ENCODE assay signal across 16 mouse cellular contexts in the genomic region with DNA sequence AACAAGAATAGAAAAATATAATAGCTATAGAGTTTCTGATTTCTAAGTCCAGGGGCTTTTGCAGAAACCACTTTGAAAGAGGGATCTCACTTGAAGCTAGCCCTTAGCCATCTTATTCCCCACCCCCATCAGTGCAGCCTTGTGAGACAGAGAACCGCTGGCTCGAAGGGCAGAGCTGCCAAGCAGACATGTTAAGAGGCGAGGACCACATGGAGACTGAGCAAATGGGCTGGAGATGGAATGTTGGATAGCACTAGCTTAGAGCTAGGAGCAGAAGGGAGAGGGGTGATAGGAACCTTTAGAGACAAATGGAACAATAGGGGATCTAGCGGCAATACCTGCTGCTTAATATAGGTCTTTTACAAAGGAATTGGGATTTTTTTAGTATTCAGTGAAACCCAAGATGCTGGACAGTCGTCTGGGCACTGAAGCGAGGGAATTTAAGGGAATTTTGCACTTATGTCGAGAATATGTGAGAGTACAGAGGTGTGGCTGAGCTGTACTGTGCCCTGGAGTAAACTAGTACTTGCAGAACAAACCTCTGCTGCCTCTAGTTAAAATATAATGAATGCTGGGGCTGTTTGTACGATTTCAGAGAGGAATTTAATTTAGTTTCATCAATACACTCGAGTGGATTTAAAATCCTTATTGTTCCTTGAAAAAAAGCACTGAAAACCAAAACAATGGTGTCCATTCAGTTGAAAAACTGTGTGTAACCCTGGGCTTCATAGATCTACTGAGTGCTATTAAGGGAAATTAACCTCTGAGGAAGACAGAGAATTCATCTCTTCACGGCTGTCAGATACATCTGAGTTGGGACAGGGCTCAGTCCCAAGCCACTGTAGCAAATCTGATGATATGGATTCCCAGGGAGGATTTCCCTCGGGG.
DNase-seq lines count a peak whose midpoint lies in the region; ATAC-seq and TF ChIP-seq lines count a peak whose summit lies in the region.
"Had no signal": no experiment of that assay in that cellular context is flagged by ENCODE, and none has a peak within 500 bp of the region (broad histone marks: within the 10 kb centered on the region; RNA-seq: fewer than 3 reads in every experiment).

No protein-coding gene starts in this region.

- H3K9ac ChIP-seq in forebrain, embryonic 11.5 days (ENCODE audit: low read length): no peak overlapping the region
- H3K9ac ChIP-seq in forebrain, embryonic 14.5 days (ENCODE audit: low read length): no peak overlapping the region
- H3K9ac ChIP-seq in midbrain, postnatal 0 days (replicated peaks; ENCODE audit: low read length, poor library complexity, severe bottlenecking): no peak overlapping the region
- no peak overlapping the region for H3K9ac ChIP-seq in forebrain, embryonic 16.5 days (replicated peaks; ENCODE audit: low read depth, low read length)
- H3K9ac ChIP-seq in midbrain, embryonic 14.5 days (replicated peaks; ENCODE audit: low read length): no peak overlapping the region
- H3K9ac ChIP-seq: hindbrain, embryonic 15.5 days; lung, embryonic 14.5 days; neural tube, embryonic 13.5 days had no signal

- no peak overlapping the region for H3K4me2 ChIP-seq in forebrain, embryonic 11.5 days (ENCODE audit: low read depth, low read length, severe bottlenecking)
- no peak overlapping the region for H3K4me2 ChIP-seq in forebrain, embryonic 14.5 days (ENCODE audit: low read length)
- no peak overlapping the region for H3K4me2 ChIP-seq in midbrain, postnatal 0 days (ENCODE audit: low read depth, low read length, poor library complexity, severe bottlenecking)
- H3K4me2 ChIP-seq in forebrain, embryonic 16.5 days (ENCODE audit: low read length): no peak overlapping the region
- H3K4me2 ChIP-seq in midbrain, embryonic 14.5 days (ENCODE audit: low read length): no peak overlapping the region
- H3K4me2 ChIP-seq: hindbrain, embryonic 15.5 days; lung, embryonic 14.5 days; neural tube, embryonic 13.5 days had no signal

- peaks cover 5% of the 10 kb centered on the region; the same call in 1 of the 2 replicates for H3K4me1 ChIP-seq in forebrain, embryonic 11.5 days (replicated peaks; ENCODE audit: control insufficient read depth, insufficient read depth, low read length)
- 0 out of 2 replicates have a peak, but pooled peaks cover 3% of the 10 kb centered on the region for H3K4me1 ChIP-seq in forebrain, embryonic 14.5 days (ENCODE audit: control insufficient read depth, insufficient read depth, low read length)
- H3K4me1 ChIP-seq in midbrain, embryonic 10.5 days: peaks cover 38% of the 10 kb centered on the region
- H3K4me1 ChIP-seq in midbrain, postnatal 0 days (ENCODE audit: insufficient read depth, low read length): peaks cover 9% of the 10 kb centered on the region
- no peaks in the 10 kb centered on the region for H3K4me1 ChIP-seq in forebrain, embryonic 16.5 days (replicated peaks; ENCODE audit: control insufficient read depth, insufficient read depth, low read length)
- H3K4me1 ChIP-seq in midbrain, embryonic 14.5 days (ENCODE audit: control insufficient read depth, insufficient read depth, low read length): peaks cover 26% of the 10 kb centered on the region; the same call in 1 of the 2 replicates

- no peaks in the 10 kb centered on the region for H3K9me3 ChIP-seq in forebrain, embryonic 11.5 days (ENCODE audit: control insufficient read depth, low read length)
- no peaks in the 10 kb centered on the region for H3K9me3 ChIP-seq in forebrain, embryonic 14.5 days (replicated peaks; ENCODE audit: control insufficient read depth, low read length)
- no peaks in the 10 kb centered on the region for H3K9me3 ChIP-seq in midbrain, embryonic 10.5 days (replicated peaks)
- no peaks in the 10 kb centered on the region for H3K9me3 ChIP-seq in midbrain, postnatal 0 days (ENCODE audit: low read length)
- no peaks in the 10 kb centered on the region for H3K9me3 ChIP-seq in forebrain, embryonic 16.5 days (ENCODE audit: control insufficient read depth, low read length)
- no peaks in the 10 kb centered on the region for H3K9me3 ChIP-seq in midbrain, embryonic 14.5 days (ENCODE audit: control insufficient read depth, low read length)
- H3K9me3 ChIP-seq: hindbrain, embryonic 15.5 days; neural tube, embryonic 13.5 days had no signal

- 32% methylated on average over 11 of the region's 11 CpGs for WGBS in forebrain, embryonic 11.5 days
- 33% methylated on average over 11 of the region's 11 CpGs for WGBS in forebrain, embryonic 14.5 days
- WGBS in midbrain, embryonic 10.5 days: 43% methylated on average over 11 of the region's 11 CpGs
- 23% methylated on average over 11 of the region's 11 CpGs for WGBS in midbrain, postnatal 0 days
- 32% methylated on average over 11 of the region's 11 CpGs for WGBS in forebrain, embryonic 16.5 days
- 14% methylated on average over 11 of the region's 11 CpGs for WGBS in midbrain, embryonic 14.5 days

- no peak for DNase-seq in forebrain, embryonic 11.5 days (ENCODE audit: low spot score)
- DNase-seq in forebrain, embryonic 14.5 days (ENCODE audit: low spot score): no peak
- DNase-seq in midbrain, embryonic 10.5 days (ENCODE audit: low spot score): peak; percentile 26
- no peak for DNase-seq in midbrain, postnatal 0 days (ENCODE audit: low spot score)
- DNase-seq in midbrain, embryonic 14.5 days: peak; percentile 44
- DNase-seq in left cerebral cortex, postnatal 4 days: no peak
- DNase-seq in heart, adult 8-10 months (ENCODE audit: low spot score): no peak
- DNase-seq: gastrocnemius, postnatal 36 days; kidney, postnatal 4 days; liver; lung, embryonic 14.5 days; thymus, postnatal 36 days had no signal

- no peak for TF ChIP-seq CTCF in midbrain, postnatal 0 days (IDR thresholded peaks at IDR 0.05)

- peak; percentile 34; the same call in 1 of the 2 replicates for ATAC-seq in forebrain, embryonic 11.5 days (replicated peaks; ENCODE audit: low FRiP score)
- no peak for ATAC-seq in forebrain, embryonic 14.5 days
- ATAC-seq in midbrain, postnatal 0 days (ENCODE audit: low FRiP score): no peak
- ATAC-seq in forebrain, embryonic 16.5 days: peak; percentile 27; the same call in 1 of the 2 replicates
- peak; percentile 31; the same call in 1 of the 2 replicates for ATAC-seq in midbrain, embryonic 14.5 days (ENCODE audit: low FRiP score, low TSS enrichment)

- no peaks in the 10 kb centered on the region; the same call in 1 of the 2 replicates for H3K36me3 ChIP-seq in forebrain, embryonic 11.5 days (ENCODE audit: control insufficient read depth, insufficient read depth, low read length)
- H3K36me3 ChIP-seq in forebrain, embryonic 14.5 days (ENCODE audit: control insufficient read depth, insufficient read depth, low read length): peaks cover under 1% of the 10 kb centered on the region; the same call in 1 of the 2 replicates
- peaks cover 16% of the 10 kb centered on the region for H3K36me3 ChIP-seq in midbrain, embryonic 10.5 days
- no peaks in the 10 kb centered on the region for H3K36me3 ChIP-seq in midbrain, postnatal 0 days (ENCODE audit: insufficient read depth, low read length)
- no peaks in the 10 kb centered on the region for H3K36me3 ChIP-seq in forebrain, embryonic 16.5 days (ENCODE audit: control insufficient read depth, insufficient read depth)
- H3K36me3 ChIP-seq in midbrain, embryonic 14.5 days (ENCODE audit: control insufficient read depth, insufficient read depth, low read length): no peaks in the 10 kb centered on the region
- H3K36me3 ChIP-seq: hindbrain, embryonic 15.5 days; neural tube, embryonic 13.5 days had no signal

- no peaks in the 10 kb centered on the region for H3K27me3 ChIP-seq in forebrain, embryonic 11.5 days (ENCODE audit: control insufficient read depth, insufficient read depth, low read length)
- H3K27me3 ChIP-seq in forebrain, embryonic 14.5 days (replicated peaks; ENCODE audit: control insufficient read depth, insufficient read depth, low read length): no peaks in the 10 kb centered on the region
- no peaks in the 10 kb centered on the region for H3K27me3 ChIP-seq in midbrain, embryonic 10.5 days (ENCODE audit: low read depth, poor library complexity, severe bottlenecking)
- no peaks in the 10 kb centered on the region for H3K27me3 ChIP-seq in midbrain, postnatal 0 days (ENCODE audit: insufficient read depth, low read length)
- no peaks in the 10 kb centered on the region for H3K27me3 ChIP-seq in forebrain, embryonic 16.5 days (replicated peaks; ENCODE audit: control insufficient read depth, insufficient read depth, low read length)
- H3K27me3 ChIP-seq in midbrain, embryonic 14.5 days (ENCODE audit: control insufficient read depth, insufficient read depth, low read length): no peaks in the 10 kb centered on the region
- H3K27me3 ChIP-seq: hindbrain, embryonic 15.5 days; neural tube, embryonic 13.5 days had no signal

- H3K27ac ChIP-seq in forebrain, embryonic 11.5 days (ENCODE audit: low read depth, low read length): no peak overlapping the region
- H3K27ac ChIP-seq in forebrain, embryonic 14.5 days (ENCODE audit: low read depth, low read length): no peak overlapping the region
- H3K27ac ChIP-seq in midbrain, embryonic 10.5 days (replicated peaks): peak overlapping the region; percentile 6; the same call in 1 of the 2 replicates
- H3K27ac ChIP-seq in midbrain, postnatal 0 days (ENCODE audit: low read depth, low read length): no peak overlapping the region
- H3K27ac ChIP-seq in forebrain, embryonic 16.5 days (ENCODE audit: low read length): no peak overlapping the region
- H3K27ac ChIP-seq in midbrain, embryonic 14.5 days (replicated peaks; ENCODE audit: low read depth, low read length): no peak overlapping the region; the same call in 1 of the 2 replicates
- H3K27ac ChIP-seq: hindbrain, embryonic 15.5 days; neural tube, embryonic 13.5 days; stomach, postnatal 0 days had no signal

- intact Hi-C loops in left cerebral cortex, postnatal 4 days (cut with DNase I): no loop called here

- no peak overlapping the region for H3K4me3 ChIP-seq in forebrain, embryonic 11.5 days (ENCODE audit: low read depth, low read length)
- H3K4me3 ChIP-seq in forebrain, embryonic 14.5 days (ENCODE audit: low read depth, low read length): no peak overlapping the region
- no peak overlapping the region for H3K4me3 ChIP-seq in midbrain, embryonic 10.5 days
- no peak overlapping the region for H3K4me3 ChIP-seq in midbrain, postnatal 0 days (ENCODE audit: low read depth, low read length)
- no peak overlapping the region for H3K4me3 ChIP-seq in forebrain, embryonic 16.5 days (replicated peaks; ENCODE audit: low read length)
- H3K4me3 ChIP-seq in midbrain, embryonic 14.5 days (replicated peaks; ENCODE audit: low read depth, low read length): no peak overlapping the region
- H3K4me3 ChIP-seq: hindbrain, embryonic 15.5 days; neural tube, embryonic 13.5 days had no signal

Comparison
In these comparisons a context has a peak if more than half of its experiments do, and no peak if none do; other contexts are left out.
1. ATAC-seq: peak in forebrain, embryonic 11.5 days (single experiment), forebrain, embryonic 16.5 days (single experiment) and midbrain, embryonic 14.5 days (single experiment); none in forebrain, embryonic 14.5 days (single experiment) and midbrain, postnatal 0 days (single experiment).
2. DNase-seq: peak in midbrain, embryonic 10.5 days (single experiment) and midbrain, embryonic 14.5 days (single experiment); none in forebrain, embryonic 11.5 days (single experiment), forebrain, embryonic 14.5 days (single experiment), midbrain, postnatal 0 days (single experiment), left cerebral cortex, postnatal 4 days (single experiment) and heart, adult 8-10 months (single experiment).